10 mouse cellular contexts compared by ENCODE assay signal in the genomic region with DNA sequence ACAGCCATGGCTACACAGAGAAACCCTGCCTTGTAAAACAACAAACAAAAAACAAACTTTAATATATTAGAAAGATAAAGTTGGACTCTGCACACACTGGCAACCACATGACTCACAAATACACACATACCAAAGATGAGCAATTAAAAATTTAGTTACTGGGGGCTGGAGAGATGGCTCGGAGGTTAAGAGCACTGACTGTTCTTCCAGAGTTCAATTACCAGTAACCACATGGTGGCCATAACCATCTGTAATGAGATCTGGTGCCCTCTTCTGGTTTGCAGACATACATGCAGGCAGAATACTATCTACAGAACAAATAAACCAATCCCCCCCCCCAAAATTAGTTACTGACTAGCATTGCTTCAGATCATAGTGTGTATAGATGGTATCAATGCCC. TPM values are rescaled to one million over a fixed set of nuclear protein-coding genes. Genes with fewer than 3 reads are reported as not detected.
DNase-seq lines count a peak whose midpoint lies in the region; ATAC-seq lines count a peak whose summit lies in the region.
"Had no signal": no experiment of that assay in that cellular context is flagged by ENCODE, and none has a peak within 500 bp of the region (broad histone marks: within the 10 kb centered on the region; RNA-seq: fewer than 3 reads in every experiment).

No protein-coding gene starts in this region.

- DNase-seq in embryo, embryonic 10 days (ENCODE audit: low spot score), result peak; percentile 27
- DNase-seq in embryo, embryonic 11 days, result no peak
- peak; percentile 17 to 50 for DNase-seq in kidney, postnatal 36 days
- no peak for DNase-seq in kidney, postnatal 25 days
- peak; percentile 61 for DNase-seq in A20 (ENCODE audit: low read depth, low spot score)
- no peak for DNase-seq in right cerebral cortex, postnatal 4 days
- no peak for DNase-seq in right cerebral cortex, adult 2 months (ENCODE audit: low spot score in 2 of 2)
- DNase-seq: cerebellum, adult 9-10 months; kidney, adult 8-10 months had no signal

- 0 out of 2 replicates have a peak, but pooled peaks have one; percentile 40 for ATAC-seq in erythroblast, adult 5-6 weeks (replicated peaks; ENCODE audit: low FRiP score, poor library complexity, severe bottlenecking)

RNA-seq across cellular contexts. Expression of a gene that starts 58.7 kb away (rescaled TPM):
- total RNA-seq in erythroblast, adult 5-6 weeks (2015; ENCODE audit: low replicate concordance), result 0.42 TPM in 1 of 2 replicates, not detected in the other
- total RNA-seq in erythroblast, adult 5-6 weeks (2017; ENCODE audit: low replicate concordance), result 0.14 and 0.17 TPM in 2 replicates

Comparison
In these comparisons a context has a peak if more than half of its experiments do, and no peak if none do; other contexts are left out.
1. DNase-seq: peak in embryo, embryonic 10 days (single experiment), kidney, postnatal 36 days (2 of 2) and A20 (single experiment); none in embryo, embryonic 11 days (single experiment), kidney, postnatal 25 days (0 of 2), right cerebral cortex, postnatal 4 days (single experiment) and right cerebral cortex, adult 2 months (0 of 2).